Mouse (Mus musculus): ENCODE measurements around the gene Gm4353.

GRCm38 (mm10) chr7:116127052-116127451, 42.6 kb upstream of the Gm4353 start:
- TF ChIP-seq EP300 (optimal IDR thresholded peaks at IDR 0.05) (no peak), CTCF (IDR thresholded peaks at IDR 0.05; ENCODE audit: low read depth) (no peak)

Measured in stomach, postnatal 0 days (tissue).